Comparison of ENCODE assay signal across 14 mouse cellular contexts in the genomic region with DNA sequence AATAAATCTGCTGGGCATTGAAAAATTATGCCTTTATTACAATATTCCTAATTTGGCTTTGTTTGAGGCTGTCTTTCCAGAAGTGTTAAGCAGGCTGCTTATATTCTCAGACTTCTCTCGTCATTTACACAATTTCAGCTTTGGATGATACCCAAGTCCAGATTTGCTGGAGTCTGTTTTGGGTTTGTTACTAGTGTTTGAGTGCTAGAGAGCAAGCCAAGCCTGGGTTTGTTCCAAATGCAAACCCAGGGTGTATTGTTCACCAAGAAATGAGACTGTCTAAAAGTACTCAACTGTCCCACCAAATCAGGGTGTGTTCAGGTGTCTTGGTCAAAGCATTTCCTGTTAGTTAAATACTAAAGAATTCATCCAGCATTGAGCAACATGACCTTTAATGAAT.
DNase-seq lines count a peak whose midpoint lies in the region; ATAC-seq and TF ChIP-seq lines count a peak whose summit lies in the region.
"Had no signal": no experiment of that assay in that cellular context is flagged by ENCODE, and none has a peak within 500 bp of the region (broad histone marks: within the 10 kb centered on the region; RNA-seq: fewer than 3 reads in every experiment).

No protein-coding gene starts in this region.

- H3K27me3 ChIP-seq in forebrain, embryonic 15.5 days: no peaks in the 10 kb centered on the region
- H3K27me3 ChIP-seq in forebrain, embryonic 10.5 days (ENCODE audit: poor library complexity, severe bottlenecking): no peaks in the 10 kb centered on the region
- H3K27me3 ChIP-seq in intestine, postnatal 0 days (replicated peaks; ENCODE audit: control insufficient read depth, insufficient read depth, low read length): no peaks in the 10 kb centered on the region
- H3K27me3 ChIP-seq: midbrain, embryonic 13.5 days; neural tube, embryonic 13.5 days had no signal

- H3K27ac ChIP-seq in forebrain, embryonic 15.5 days (replicated peaks): no peak overlapping the region
- no peak overlapping the region for H3K27ac ChIP-seq in forebrain, embryonic 10.5 days
- H3K27ac ChIP-seq in intestine, postnatal 0 days (ENCODE audit: low read depth, low read length): no peak overlapping the region
- H3K27ac ChIP-seq: hindbrain, embryonic 10.5 days; midbrain, embryonic 13.5 days; neural tube, embryonic 13.5 days had no signal

- H3K4me2 ChIP-seq in forebrain, embryonic 15.5 days (replicated peaks): no peak overlapping the region
- H3K4me2 ChIP-seq in intestine, postnatal 0 days (replicated peaks; ENCODE audit: low read depth): no peak overlapping the region
- H3K4me2 ChIP-seq: heart, embryonic 11.5 days; midbrain, embryonic 13.5 days; neural tube, embryonic 13.5 days had no signal

- 47% methylated on average over 1 of the region's 1 CpGs for WGBS in forebrain, embryonic 15.5 days
- 84% methylated on average over 1 of the region's 1 CpGs for WGBS in forebrain, embryonic 10.5 days
- WGBS in intestine, postnatal 0 days: 58% methylated on average over 1 of the region's 1 CpGs

- no peaks in the 10 kb centered on the region for H3K9me3 ChIP-seq in forebrain, embryonic 15.5 days
- no peaks in the 10 kb centered on the region for H3K9me3 ChIP-seq in forebrain, embryonic 10.5 days
- H3K9me3 ChIP-seq in intestine, postnatal 0 days (ENCODE audit: control insufficient read depth): no peaks in the 10 kb centered on the region
- H3K9me3 ChIP-seq: hindbrain, embryonic 10.5 days; midbrain, embryonic 13.5 days; neural tube, embryonic 13.5 days had no signal

- H3K9ac ChIP-seq in forebrain, embryonic 15.5 days (replicated peaks): no peak overlapping the region
- no peak overlapping the region for H3K9ac ChIP-seq in intestine, postnatal 0 days (ENCODE audit: low read depth, low read length)
- H3K9ac ChIP-seq: midbrain, embryonic 13.5 days; neural tube, embryonic 13.5 days had no signal

- DNase-seq in forebrain, embryonic 10.5 days (ENCODE audit: extremely low spot score, low spot score): no peak
- DNase-seq in 3134 (ENCODE audit: extremely low read depth, insufficient read length, low spot score) (peak; percentile 19), adipocyte (ENCODE audit: low spot score) (peak; percentile 72)
- peak; percentile 61 for DNase-seq in layer of hippocampus, adult 9-10 months (ENCODE audit: low spot score)
- no peak for DNase-seq in ovary, postnatal 14 days (ENCODE audit: low spot score)
- DNase-seq in adrenal gland, adult 2 months: no peak
- DNase-seq: kidney, adult 18-20 months; lung, postnatal 14 days had no signal

- H3K4me3 ChIP-seq in forebrain, embryonic 15.5 days: no peak overlapping the region
- no peak overlapping the region for H3K4me3 ChIP-seq in forebrain, embryonic 10.5 days
- no peak overlapping the region for H3K4me3 ChIP-seq in intestine, postnatal 0 days (ENCODE audit: low read depth, low read length)
- H3K4me3 ChIP-seq: hindbrain, embryonic 10.5 days; midbrain, embryonic 13.5 days; neural tube, embryonic 13.5 days had no signal

- no peaks in the 10 kb centered on the region for H3K36me3 ChIP-seq in forebrain, embryonic 15.5 days
- no peaks in the 10 kb centered on the region for H3K36me3 ChIP-seq in forebrain, embryonic 10.5 days (replicated peaks)
- H3K36me3 ChIP-seq in intestine, postnatal 0 days (ENCODE audit: control insufficient read depth, insufficient read depth): no peaks in the 10 kb centered on the region
- H3K36me3 ChIP-seq: hindbrain, embryonic 10.5 days; midbrain, embryonic 13.5 days; neural tube, embryonic 13.5 days had no signal

- ATAC-seq in forebrain, embryonic 15.5 days (replicated peaks): peak; percentile 70
- ATAC-seq in intestine, postnatal 0 days: no peak
- ATAC-seq: midbrain, embryonic 13.5 days had no signal

- no peak for TF ChIP-seq CTCF in intestine, postnatal 0 days (IDR thresholded peaks at IDR 0.05; ENCODE audit: low read depth)

- 0 out of 2 replicates have a peak, but pooled peaks cover 3% of the 10 kb centered on the region for H3K4me1 ChIP-seq in forebrain, embryonic 15.5 days
- no peaks in the 10 kb centered on the region; the same call in 1 of the 2 replicates for H3K4me1 ChIP-seq in forebrain, embryonic 10.5 days
- no peaks in the 10 kb centered on the region for H3K4me1 ChIP-seq in intestine, postnatal 0 days (replicated peaks; ENCODE audit: control insufficient read depth, insufficient read depth, low read length)
- H3K4me1 ChIP-seq: hindbrain, embryonic 10.5 days; midbrain, embryonic 13.5 days; neural tube, embryonic 13.5 days had no signal

Comparison
In these comparisons a context has a peak if more than half of its experiments do, and no peak if none do; other contexts are left out.
1. DNase-seq: peak in 3134 (single experiment), adipocyte (single experiment) and layer of hippocampus, adult 9-10 months (single experiment); none in forebrain, embryonic 10.5 days (single experiment), ovary, postnatal 14 days (single experiment) and adrenal gland, adult 2 months (single experiment).